Mouse (Mus musculus) forebrain, embryonic 16.5 days (tissue): Measurements from ENCODE around the gene Fam240a. TPM values are rescaled to one million over a fixed set of nuclear protein-coding genes. Genes with fewer than 3 reads are reported as not detected.

Experiments
- ATAC-seq: fragments of 200-750 bp; cut with Nextera tagmentation; 2 replicates; pipeline ENCODE4 v1.8.0; 2017; ENCODE audit warnings: mild to moderate bottlenecking, moderate library complexity
- H3K27ac ChIP-seq: fragments of 300-500 bp; sonication (generic); 2 replicates; pipeline ENCODE4 v1.5.1; 2014; ENCODE audit warnings: low read length, control low read depth
- H3K27me3 ChIP-seq: fragments of 300-500 bp; sonication (generic); replicated peaks from 2 replicates; pipeline ENCODE4 v1.6.1; 2014; ENCODE audit warnings: low read length; ENCODE audit not compliant: control insufficient read depth, insufficient read depth
- H3K36me3 ChIP-seq: fragments of 300-500 bp; sonication (generic); 2 replicates; pipeline ENCODE4 v1.6.1; 2014; ENCODE audit not compliant: control insufficient read depth, insufficient read depth
- H3K4me1 ChIP-seq: fragments of 300-500 bp; sonication (generic); replicated peaks from 2 replicates; pipeline ENCODE4 v1.6.1; 2014; ENCODE audit warnings: low read length; ENCODE audit not compliant: control insufficient read depth, insufficient read depth
- H3K4me2 ChIP-seq: fragments of 300-500 bp; sonication (generic); 2 replicates; pipeline ENCODE4 v1.6.1; 2014; ENCODE audit warnings: mild to moderate bottlenecking, low read length, control low read depth
- H3K4me3 ChIP-seq: fragments of 300-500 bp; sonication (generic); replicated peaks from 2 replicates; pipeline ENCODE4 v1.5.1; 2014; ENCODE audit warnings: mild to moderate bottlenecking, low read length, control low read depth
- H3K9ac ChIP-seq: fragments of 300-500 bp; sonication (generic); replicated peaks from 2 replicates; pipeline ENCODE4 v1.6.1; 2014; ENCODE audit warnings: low read depth, low read length, control low read depth
- H3K9me3 ChIP-seq: fragments of 300-500 bp; sonication (generic); 2 replicates; pipeline ENCODE4 v1.6.1; 2016; ENCODE audit warnings: low read length; ENCODE audit not compliant: control insufficient read depth
- WGBS: fragments of 180-500 bp; shearing (Covaris S2); extraction: QIAGEN DNeasy Blood & Tissue Kit; methylation state at CpG from one replicate; pipeline ENCODE4 v1.1.7; 2014; 5-methylcytosine and 5-hydroxymethylcytosine counted together
- polyA plus RNA-seq: library from polyadenylated mRNA; unstranded; fragments of >200 nt; fragmentation: Nextera tagmentation; extraction: Ambion mirVana; gene quantifications from 2 replicates; pipeline ENCODE4 v1.2.1, GENCODE M21; 2015

Fam240a gene
- polyA plus RNA-seq, result not detected in 2 replicates

- Histone ChIP-seq H3K4me1 (no peaks in the 10 kb centered on the region), H3K9ac (no peak within 1 kb of the TSS), H3K36me3 (no peaks in the 10 kb centered on the region), H3K4me2 (no peak within 1 kb of the TSS), H3K27ac (no peak within 1 kb of the TSS), H3K4me3 (no peak within 1 kb of the TSS), H3K27me3 (no peaks in the 10 kb centered on the region), H3K9me3 (no peaks in the 10 kb centered on the region)
- WGBS, result 94% methylated on average over 7 of the region's 7 CpGs
- no peak for ATAC-seq
These were observed at the start of gene Fam240a for GRCm38 (mm10) chr9:110916786-110917185. Gene Fam240a (minus strand): TSS chr9:110916861.

GRCm38 (mm10) chr9:110965910-110966231 lies 49.2 kb upstream of the Fam240a start:
- no peaks in the 10 kb centered on the region for H3K27me3 ChIP-seq
- H3K9ac ChIP-seq, result no peak overlapping the region
- H3K9me3 ChIP-seq, result no peaks in the 10 kb centered on the region
- ATAC-seq, result no peak
- 74% methylated on average over 2 of the region's 2 CpGs for WGBS
- no peaks in the 10 kb centered on the region for H3K4me1 ChIP-seq
- H3K4me3 ChIP-seq, result no peak overlapping the region
- H3K4me2 ChIP-seq, result no peak overlapping the region
- no peaks in the 10 kb centered on the region for H3K36me3 ChIP-seq
- no peak overlapping the region for H3K27ac ChIP-seq

DNA sequence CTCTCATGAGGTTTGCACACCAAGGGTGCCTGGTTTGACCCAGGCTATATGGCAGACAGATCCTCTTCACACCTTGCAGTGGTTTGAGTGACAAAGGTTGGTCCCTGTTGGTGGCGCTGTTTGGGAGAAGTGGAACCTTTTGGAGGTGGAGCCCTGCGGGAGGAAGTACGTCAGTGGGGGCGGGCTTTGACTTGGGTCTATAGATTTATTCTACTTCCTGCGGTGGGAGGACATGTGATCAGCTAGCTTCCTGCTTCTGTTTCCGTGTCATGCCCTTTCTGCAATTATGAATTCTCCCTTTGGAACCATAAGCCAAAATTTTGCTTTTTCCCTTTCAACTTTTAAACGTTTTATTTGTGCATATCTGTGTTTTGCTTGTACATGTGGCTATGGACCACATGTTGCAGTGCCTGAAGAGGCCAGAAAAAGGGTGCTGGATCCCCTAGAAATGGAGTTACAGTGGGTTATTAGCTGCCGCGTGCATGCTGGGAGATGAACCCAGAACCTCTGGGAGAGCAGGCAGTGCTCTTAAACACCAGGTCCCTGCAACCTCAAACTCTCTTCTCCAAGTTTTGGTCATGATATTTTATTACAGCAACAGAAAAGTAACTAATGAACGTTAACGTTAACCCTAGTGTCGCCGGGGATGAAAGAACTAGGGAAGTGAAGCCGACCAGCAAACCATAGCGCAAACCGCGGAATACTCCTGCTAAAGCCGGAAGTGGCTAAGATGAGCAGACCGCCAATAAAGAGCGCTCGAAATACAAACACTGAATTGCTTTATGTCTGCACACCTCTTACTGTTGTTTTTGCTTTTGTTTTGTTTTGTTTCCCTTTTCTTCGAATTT lies 48.6 kb upstream of the Fam240a start:
- Histone ChIP-seq H3K4me2 (no peak overlapping the region), H3K27me3 (no peaks in the 10 kb centered on the region), H3K36me3 (no peaks in the 10 kb centered on the region), H3K9me3 (no peaks in the 10 kb centered on the region), H3K4me3 (no peak overlapping the region), H3K9ac (no peak overlapping the region), H3K4me1 (no peaks in the 10 kb centered on the region), H3K27ac (no peak overlapping the region)
- ATAC-seq, result no peak
- 91% methylated on average over 22 of the region's 22 CpGs for WGBS

DNA sequence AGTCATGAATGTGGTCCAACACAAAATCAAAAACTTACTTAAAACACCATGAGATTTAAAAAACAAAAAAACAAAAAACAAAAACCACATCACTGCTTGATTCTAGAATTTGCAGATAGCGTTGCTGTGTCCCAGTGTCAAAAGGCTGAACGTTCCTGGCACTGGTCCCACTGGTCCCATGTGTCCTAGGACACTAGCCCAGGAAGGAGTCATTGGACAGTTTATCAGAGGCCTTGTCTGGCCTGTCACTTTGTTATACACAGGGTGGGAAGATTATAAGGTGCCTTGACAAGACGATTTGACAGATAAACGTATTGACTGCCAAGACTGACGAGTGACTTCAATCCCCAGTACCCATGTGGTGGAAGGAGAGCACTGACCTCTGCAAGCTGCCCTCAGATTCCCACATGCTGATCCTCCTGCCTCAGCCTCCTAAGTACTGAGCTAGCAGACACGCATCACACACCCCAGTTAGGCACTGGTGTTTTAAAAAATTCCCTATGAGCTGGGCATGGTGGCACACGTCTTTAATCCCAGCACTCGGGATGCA lies 47.0 kb upstream of the Fam240a start:
- Histone ChIP-seq H3K4me2 (no peak overlapping the region), H3K27me3 (no peaks in the 10 kb centered on the region), H3K9ac (no peak overlapping the region), H3K4me1 (no peaks in the 10 kb centered on the region), H3K4me3 (no peak overlapping the region), H3K9me3 (no peaks in the 10 kb centered on the region), H3K36me3 (no peaks in the 10 kb centered on the region), H3K27ac (no peak overlapping the region)
- no peak for ATAC-seq
- WGBS, result 90% methylated on average over 8 of the region's 8 CpGs

DNA sequence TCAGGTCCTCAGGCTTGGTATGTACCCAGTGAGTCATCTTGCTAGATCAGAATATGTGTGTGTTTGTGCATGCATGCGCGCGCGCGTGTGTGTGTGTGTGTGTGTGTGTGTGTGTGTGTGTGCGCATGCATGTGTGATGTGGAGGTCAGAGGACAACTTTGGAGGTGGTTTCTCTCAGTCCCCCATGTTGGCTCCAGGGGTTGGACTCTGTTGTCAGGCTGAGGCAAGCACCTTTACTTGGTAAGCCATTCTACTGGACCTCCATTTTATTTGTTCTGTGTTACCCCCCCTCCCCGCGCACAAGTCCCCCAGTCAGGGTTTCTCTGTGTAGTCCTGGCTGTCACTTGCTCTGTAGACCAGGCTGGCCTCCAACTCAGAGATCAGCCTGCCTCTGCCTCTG lies 44.7 kb upstream of the Fam240a start:
- Histone ChIP-seq H3K27me3 (no peaks in the 10 kb centered on the region), H3K4me3 (no peak overlapping the region), H3K36me3 (no peaks in the 10 kb centered on the region), H3K9me3 (no peaks in the 10 kb centered on the region), H3K9ac (no peak overlapping the region), H3K27ac (no peak overlapping the region), H3K4me2 (no peak overlapping the region), H3K4me1 (no peaks in the 10 kb centered on the region)
- 96% methylated on average over 8 of the region's 8 CpGs for WGBS
- ATAC-seq, result no peak

GRCm38 (mm10) chr9:110960230-110961149 lies 43.8 kb upstream of the Fam240a start:
- H3K9ac ChIP-seq, result no peak overlapping the region
- H3K4me2 ChIP-seq, result no peak overlapping the region
- ATAC-seq, result no peak
- H3K9me3 ChIP-seq, result no peaks in the 10 kb centered on the region
- no peaks in the 10 kb centered on the region for H3K36me3 ChIP-seq
- H3K27ac ChIP-seq, result no peak overlapping the region
- H3K4me1 ChIP-seq, result no peaks in the 10 kb centered on the region
- no peaks in the 10 kb centered on the region for H3K27me3 ChIP-seq
- H3K4me3 ChIP-seq, result no peak overlapping the region
- WGBS, result 88% methylated on average over 13 of the region's 13 CpGs

DNA sequence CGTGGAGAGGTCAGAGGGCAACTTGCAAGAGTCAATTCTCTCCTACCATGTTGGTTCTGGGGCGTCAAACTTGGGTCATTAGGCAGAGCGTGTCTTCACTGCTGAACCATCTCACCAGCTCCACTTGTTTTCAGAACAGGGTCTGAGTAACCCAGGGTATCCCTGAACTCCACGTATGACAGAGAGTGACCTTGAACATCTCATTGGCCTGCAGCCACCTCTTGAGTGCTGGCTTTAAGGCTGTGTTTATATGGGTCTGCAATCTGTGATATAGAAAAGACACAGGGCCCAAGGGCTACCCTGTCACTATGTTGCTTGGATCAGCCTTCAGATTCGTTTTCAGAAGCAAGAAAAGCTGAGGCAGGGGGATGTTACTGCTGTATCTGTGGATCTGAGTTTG lies 43.0 kb upstream of the Fam240a start:
- H3K36me3 ChIP-seq, result no peaks in the 10 kb centered on the region
- no peak overlapping the region for H3K4me2 ChIP-seq
- peaks cover 4% of the 10 kb centered on the region; the same call in 1 of the 2 replicates for H3K27me3 ChIP-seq
- no peaks in the 10 kb centered on the region for H3K4me1 ChIP-seq
- no peak overlapping the region for H3K4me3 ChIP-seq
- H3K9me3 ChIP-seq, result no peaks in the 10 kb centered on the region
- ATAC-seq, result no peak
- H3K27ac ChIP-seq, result no peak overlapping the region
- H3K9ac ChIP-seq, result no peak overlapping the region
- WGBS, result 89% methylated on average over 5 of the region's 5 CpGs

- peaks cover 7% of the 10 kb centered on the region; the same call in 1 of the 2 replicates for H3K27me3 ChIP-seq
- H3K9ac ChIP-seq, result no peak overlapping the region
- H3K27ac ChIP-seq, result no peak overlapping the region
- no peak overlapping the region for H3K4me3 ChIP-seq
- WGBS, result 89% methylated on average over 6 of the region's 6 CpGs
- ATAC-seq, result no peak
- H3K9me3 ChIP-seq, result no peaks in the 10 kb centered on the region
- H3K4me2 ChIP-seq, result no peak overlapping the region
- no peaks in the 10 kb centered on the region for H3K36me3 ChIP-seq
- no peaks in the 10 kb centered on the region for H3K4me1 ChIP-seq
These were observed 39.3 kb upstream of the Fam240a start for GRCm38 (mm10) chr9:110955962-110956361.
